Mouse (Mus musculus) heart, adult 11 months (tissue): ENCODE results near the gene Gabbr2.

ENCODE experiments used
- DNase-seq: peaks from one replicate; pipeline ENCODE4 v3.0.0; 2022

The Gabbr2 gene

DNA sequence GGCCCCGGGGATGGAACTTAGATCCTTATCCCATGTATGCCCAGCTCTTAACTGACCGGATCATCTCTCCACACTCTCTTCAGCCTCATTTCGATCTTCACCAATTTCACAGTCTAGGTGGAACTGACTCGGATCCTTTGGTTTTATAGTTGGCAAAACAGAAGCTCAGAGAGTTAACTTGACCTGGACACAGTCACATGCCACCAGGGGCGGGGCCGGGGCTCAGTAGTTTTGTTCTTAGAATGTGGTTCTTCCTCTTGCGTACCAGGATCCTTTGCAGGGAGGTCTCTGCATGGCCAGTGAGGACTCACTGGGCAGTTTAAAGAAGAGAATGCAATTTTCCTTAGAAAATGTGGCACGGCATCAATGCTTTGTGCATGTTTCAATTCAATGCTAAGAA lies 135.5 kb downstream of the Gabbr2 start:
- no peak for DNase-seq

DNA sequence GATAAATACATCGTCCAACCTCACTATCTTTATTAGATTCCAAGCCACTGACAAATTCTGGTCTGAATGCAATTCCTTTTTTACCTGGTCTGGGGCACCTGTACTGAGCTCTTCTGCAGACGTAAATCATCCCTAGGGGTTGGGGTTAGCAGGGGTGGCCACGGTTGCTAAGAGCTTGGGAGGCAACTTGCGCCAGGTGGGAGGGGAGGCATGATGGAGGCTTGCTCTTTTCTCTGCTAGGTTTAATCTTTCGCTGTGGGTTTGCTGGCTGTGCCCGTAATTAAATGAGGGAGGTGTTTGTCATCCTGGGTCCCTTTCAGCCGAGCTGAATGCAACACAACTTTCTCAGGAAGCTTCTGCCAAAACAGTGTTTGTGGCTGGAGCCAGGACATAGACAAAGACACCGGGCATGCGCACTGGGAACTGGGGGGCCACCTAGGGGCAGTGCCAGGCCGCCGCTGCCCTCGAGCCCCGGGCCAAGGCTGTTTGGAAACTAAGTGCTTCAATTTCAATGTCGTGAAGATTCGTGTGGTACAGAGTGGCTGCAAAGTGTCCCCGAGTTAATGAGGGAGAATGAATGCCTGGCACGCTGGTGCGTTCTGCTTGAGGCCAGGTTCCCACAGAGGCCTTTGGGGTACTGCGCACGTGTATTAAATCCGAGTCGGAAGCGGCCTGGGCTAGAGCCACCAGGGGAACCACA lies 136.8 kb downstream of the Gabbr2 start:
- DNase-seq: no peak

- no peak for DNase-seq
These were observed 137.7 kb downstream of the Gabbr2 start for GRCm38 (mm10) chr4:46853852-46854460.

GRCm38 (mm10) chr4:46847745-46848144 lies 143.9 kb downstream of the Gabbr2 start:
- no peak for DNase-seq

DNA sequence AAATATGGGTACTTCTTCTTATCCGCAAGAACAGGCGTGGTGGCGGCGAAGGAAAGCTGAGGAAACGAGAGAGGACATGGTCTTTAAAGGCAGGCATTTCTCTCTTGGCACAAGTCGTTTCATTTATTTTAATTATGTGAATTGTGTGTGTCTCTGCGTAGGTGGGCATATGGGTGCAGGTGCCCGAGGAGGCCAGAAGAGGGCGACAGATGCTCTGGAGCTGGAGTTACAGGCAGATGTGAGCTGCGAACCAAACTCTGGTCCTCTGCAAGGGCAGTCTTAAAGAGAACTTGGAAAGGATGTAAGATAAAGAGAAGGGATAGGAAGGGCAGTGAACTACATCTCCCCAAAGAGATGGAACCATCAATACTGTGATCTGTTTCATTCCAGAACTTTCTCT lies 145.3 kb downstream of the Gabbr2 start:
- no peak for DNase-seq

DNA sequence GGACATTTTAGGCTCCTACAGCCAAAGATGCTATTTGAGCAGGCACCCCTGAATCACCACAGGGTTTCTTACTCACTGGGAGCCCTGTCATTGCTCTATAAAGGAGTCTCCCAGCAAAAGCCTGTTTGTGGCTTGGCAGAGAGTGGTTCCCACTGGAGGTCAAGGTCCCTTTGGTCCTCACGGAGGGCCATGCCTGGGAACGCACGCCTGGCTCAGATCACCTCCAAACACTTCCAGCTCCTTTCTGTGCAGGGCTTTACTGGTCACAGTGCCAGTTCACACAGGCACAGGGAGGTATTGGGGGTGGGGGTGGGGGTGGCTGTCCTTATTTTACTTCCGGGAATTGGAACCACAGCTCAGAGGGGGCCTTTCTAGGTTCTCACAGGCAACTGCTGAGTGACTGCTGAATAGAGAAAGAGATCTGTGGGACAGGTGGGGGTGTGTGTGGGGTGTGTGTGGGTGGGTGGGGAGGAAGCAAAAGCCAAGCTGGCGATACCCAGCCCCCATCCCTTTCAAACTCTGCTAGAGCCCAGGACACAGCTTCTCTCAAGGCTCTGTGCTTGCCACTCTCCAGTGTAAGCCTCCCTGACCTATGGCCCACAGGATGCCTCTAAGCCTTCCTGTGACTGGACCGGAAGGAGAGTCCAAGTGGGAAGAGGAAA lies 146.6 kb downstream of the Gabbr2 start:
- no peak for DNase-seq

- DNase-seq: no peak
These were observed 147.1 kb downstream of the Gabbr2 start for GRCm38 (mm10) chr4:46844567-46844966.

DNA sequence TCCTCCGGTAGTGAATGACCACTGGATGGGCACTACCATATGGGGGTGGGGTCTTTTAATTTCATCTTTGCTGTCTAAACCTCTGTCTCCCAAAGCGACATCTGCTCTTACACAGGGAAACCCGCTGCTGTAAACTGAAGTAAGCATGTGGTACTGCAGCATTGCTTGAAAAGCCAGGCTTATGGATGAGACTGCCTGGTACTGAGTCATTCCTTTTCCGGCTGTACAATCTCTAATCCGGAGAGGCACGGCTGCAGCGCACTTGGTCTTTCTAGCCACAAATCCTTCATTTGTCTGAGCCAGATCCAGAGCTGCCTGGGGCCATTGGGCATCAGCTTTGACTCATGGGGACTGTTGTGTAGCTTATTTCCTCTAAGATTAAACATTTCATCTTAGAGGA lies 149.1 kb downstream of the Gabbr2 start:
- DNase-seq: no peak

- DNase-seq: no peak
These were observed 151.5 kb downstream of the Gabbr2 start for GRCm38 (mm10) chr4:46840146-46840545.

GRCm38 (mm10) chr4:46837362-46837761 lies 154.3 kb downstream of the Gabbr2 start:
- no peak for DNase-seq

GRCm38 (mm10) chr4:46836065-46836464 lies 155.6 kb downstream of the Gabbr2 start:
- no peak for DNase-seq

DNA sequence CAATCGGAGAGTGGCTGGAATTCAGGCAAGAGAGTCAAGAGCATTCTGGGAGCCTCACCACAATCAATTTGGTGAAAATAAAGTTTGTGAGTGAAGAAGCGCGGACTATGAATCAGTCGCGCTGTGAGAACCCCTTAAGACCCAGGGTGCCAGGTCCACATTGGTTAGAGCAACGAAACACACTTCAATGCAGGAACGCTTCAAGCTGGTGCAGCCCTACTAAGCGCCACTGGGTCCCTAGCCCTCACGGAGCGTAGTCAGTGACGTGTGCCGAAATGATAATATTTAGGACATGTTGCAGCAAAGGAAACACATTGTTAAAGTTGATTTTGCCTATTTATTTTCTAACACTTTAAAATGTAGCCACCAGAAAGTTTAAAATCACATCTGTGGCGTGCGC lies 156.6 kb downstream of the Gabbr2 start:
- no peak for DNase-seq

DNA sequence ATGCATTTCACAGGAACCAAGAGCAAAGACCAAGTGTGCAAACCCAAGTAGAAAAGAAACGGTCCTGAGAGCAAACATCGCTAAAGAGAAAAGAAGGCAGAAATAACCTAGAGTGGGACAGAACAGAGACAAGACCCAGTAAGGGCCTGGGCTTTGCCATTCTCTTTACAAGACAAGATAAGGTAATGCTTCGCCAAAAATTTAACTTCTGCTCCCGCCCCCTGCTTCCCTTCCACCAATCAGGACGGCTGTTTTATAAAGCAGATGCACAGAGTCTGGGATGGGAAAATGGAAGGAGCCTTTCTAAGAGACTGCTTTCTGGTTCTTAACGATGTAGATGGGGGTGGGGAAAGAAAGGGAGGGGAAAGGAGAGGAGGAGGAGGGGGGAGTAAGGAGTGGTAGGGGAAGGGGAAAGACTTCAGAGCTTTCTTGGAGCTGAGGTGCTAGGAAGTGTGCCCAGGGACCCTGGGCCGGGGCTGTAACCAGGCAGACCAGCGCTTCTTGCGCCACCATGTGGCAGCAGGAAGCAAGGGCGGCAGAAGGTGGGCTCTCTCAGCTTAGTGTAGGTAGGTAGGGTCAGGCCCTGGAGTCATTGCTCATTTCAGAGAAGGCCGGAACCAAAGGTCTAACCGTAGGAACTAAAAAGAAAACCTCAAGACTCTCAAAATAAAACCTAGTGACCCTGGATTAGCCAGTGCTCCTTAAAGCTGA lies 158.7 kb downstream of the Gabbr2 start:
- no peak for DNase-seq

- no peak for DNase-seq
These were observed 162.0 kb downstream of the Gabbr2 start for GRCm38 (mm10) chr4:46829656-46830055.

DNA sequence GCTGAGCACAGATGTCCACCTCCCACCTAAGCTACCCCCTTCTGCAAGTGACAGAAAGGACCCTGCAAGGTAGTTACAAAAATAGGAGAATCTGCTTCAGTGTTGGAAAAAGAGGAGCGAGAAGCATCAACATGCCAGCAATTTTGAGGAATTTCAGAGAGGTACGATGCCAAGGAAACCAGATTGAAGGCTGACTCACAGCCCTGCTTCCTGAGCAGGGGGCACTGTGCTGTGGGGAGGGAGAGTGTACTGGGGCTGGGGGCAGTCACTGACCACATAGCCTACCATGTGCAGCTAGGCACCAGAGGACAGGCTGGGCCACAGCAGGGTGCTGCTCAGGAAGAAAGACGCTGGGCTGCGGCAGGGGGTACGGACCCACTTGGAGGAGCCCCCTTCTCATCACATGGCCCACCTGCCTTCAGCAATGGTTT lies 163.5 kb downstream of the Gabbr2 start:
- no peak for DNase-seq

DNA sequence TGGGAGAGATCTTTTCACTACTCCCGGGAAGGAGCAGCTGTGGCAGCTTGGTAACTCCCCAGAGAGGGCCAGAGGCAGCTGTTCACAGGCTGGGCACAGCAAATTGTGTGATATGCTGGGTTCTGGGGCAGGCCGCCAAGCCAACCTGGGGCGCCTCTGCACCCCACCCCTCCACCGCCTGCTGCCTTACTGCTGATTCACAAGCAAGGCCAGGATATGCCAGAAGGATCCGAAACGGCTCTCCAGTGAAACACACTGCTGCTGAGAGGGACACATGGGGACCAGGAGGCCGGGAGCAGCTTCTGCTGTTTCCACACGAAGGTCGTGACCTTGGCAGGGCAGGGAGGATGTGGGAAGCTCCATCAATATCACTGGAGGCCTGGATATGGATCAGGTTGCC lies 164.2 kb downstream of the Gabbr2 start:
- DNase-seq: no peak

DNA sequence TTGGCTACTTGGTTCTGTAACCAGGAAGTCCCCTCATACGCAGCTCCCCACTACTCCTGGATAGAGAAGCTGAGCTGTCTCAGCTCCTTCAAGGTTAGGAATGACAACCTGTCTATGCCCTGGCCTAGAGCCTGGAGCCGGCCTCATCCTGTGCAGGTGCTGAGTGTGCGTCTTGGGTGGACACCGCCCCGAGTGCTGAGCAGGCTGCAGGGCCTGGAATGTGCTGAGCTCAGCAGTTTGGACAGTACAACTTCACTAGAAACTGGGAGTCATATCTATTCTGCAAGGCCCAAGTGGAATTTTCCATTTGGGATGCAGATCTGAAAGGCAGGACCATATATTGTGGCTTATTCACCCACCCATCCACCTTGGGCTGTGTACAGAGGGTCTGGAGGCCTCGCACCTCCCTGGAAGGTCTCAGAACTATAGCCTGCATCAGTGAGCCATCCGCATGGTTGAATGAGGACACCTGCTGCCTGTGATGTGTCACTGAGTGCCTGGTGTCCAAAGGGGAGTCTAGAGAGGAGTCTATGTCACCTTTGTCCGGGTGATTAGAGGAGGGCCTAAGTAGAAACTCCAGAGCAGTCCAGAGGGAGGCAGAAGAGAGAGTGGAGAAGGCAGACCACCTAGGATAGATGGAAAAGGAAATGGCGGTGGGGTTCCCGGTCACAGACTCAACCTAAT lies 165.7 kb downstream of the Gabbr2 start:
- no peak for DNase-seq

DNA sequence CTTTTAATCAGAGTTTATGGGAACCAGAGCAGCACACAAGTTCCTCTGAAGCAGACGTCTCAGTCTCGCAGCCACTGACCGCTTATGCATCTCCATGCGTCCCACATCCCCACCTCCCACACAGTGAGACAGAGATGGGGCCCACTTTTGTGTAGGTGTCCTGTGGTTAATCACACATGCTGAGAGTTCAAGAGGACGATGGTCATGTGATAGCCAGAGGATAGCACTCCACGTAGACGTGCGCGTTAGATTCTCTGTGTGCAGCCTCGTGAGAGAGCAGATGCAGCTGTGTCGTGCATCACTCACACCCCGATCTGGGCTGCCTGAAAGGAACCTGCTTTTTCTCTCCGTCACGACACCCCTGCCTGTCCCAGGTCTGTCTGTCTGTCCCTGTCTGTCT lies 167.9 kb downstream of the Gabbr2 start:
- no peak for DNase-seq

GRCm38 (mm10) chr4:46821709-46822108 lies 170.0 kb downstream of the Gabbr2 start:
- no peak for DNase-seq

- no peak for DNase-seq
These were observed 176.7 kb downstream of the Gabbr2 start for GRCm38 (mm10) chr4:46814954-46815353.

DNA sequence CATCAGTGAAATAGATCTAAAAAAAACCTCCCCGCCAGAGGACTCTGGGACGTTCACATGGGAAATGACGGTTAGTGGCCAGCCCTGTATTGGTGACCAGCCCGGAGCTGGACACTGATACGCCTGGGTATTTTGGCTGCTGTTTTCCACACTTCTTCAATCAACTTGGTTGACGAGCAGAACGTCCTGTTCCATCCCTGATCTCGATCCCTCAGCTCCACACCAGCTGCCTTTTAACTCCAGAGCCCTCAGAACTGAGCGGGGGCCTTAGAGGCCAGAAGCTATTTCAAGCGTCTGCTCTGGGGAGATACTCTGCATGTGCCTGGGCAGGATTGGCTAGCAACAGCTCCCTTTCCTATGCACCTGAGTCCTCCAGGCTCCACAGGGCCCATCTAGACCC lies 177.4 kb downstream of the Gabbr2 start:
- peak; percentile 95 for DNase-seq

DNA sequence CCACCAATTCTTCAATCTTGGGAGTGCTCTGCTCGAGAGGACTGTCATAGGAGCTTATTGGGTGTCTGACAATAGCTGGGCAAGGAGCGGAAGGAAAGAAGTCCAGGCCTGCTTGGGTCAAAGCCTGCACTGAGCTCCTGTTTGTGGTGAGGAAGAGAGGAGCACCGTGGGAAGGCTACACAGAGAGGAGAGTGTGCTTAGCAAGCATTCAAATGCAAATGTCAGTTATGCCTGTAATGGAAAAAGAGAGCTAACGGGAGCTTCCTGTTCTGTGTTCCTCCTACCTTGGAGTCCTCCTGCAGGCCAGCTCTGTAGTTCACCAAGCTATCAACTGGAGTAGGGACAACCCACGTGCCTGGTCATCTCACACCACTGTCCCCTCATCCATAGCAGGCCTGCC lies 180.5 kb downstream of the Gabbr2 start:
- DNase-seq: no peak

GRCm38 (mm10) chr4:46806876-46807275 lies 184.8 kb downstream of the Gabbr2 start:
- no peak for DNase-seq
